Mouse (Mus musculus) cerebral cortex, adult 2 months (tissue): ENCODE measurements around the gene Lipo2.

Source experiments
- WGBS: fragments of 180-500 bp; shearing (Covaris S2); methylation state at CpG from one replicate; pipeline ENCODE4 v1.1.7; 2018; 5-methylcytosine and 5-hydroxymethylcytosine counted together

Gene Lipo2

DNA sequence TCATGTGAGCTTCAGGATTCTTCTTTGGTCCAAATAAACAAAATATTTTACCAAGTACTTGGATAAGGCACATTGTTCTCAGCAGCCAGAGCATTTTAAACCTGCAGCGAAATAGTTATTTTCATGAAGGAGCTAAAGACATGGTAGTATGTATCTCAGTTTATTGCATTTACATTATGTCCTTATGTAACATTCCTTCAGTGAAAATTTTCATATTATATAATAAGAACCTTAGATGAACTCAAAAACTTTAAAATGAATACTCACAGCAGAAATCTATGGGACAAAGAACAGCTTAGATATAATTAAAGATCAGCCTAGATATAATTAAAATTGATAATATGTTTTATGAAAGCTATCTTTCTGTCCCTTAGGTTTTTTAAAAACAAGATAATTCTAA is at the start of gene Lipo2:
Gene Lipo2, minus strand, starts transcription at position 101 of the 400 bp plus-strand sequence.
- 65% methylated on average over 1 of the region's 1 CpGs for WGBS

DNA sequence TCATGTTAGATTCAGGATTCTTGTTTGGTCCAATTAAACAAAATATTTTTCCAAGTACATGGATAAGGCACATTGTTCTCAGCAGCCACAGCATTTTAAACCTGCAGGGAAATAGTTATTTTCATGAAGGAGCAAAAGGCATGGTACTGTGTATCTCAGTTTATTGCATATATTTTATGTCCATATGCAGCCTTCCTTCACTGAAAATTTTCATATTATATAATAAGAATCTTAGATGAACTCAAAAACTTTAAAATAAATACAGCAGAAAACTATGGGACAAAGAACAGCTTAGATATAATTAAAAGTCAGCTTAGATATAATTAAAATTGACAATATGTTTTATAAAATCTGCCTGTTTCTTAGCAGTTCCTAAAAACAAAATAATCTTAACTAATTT is 36.2 kb upstream of the Lipo2 start, which contains the start of gene Lipo1:
Gene Lipo1, minus strand, starts transcription at position 101 of the 400 bp plus-strand sequence.

DNA sequence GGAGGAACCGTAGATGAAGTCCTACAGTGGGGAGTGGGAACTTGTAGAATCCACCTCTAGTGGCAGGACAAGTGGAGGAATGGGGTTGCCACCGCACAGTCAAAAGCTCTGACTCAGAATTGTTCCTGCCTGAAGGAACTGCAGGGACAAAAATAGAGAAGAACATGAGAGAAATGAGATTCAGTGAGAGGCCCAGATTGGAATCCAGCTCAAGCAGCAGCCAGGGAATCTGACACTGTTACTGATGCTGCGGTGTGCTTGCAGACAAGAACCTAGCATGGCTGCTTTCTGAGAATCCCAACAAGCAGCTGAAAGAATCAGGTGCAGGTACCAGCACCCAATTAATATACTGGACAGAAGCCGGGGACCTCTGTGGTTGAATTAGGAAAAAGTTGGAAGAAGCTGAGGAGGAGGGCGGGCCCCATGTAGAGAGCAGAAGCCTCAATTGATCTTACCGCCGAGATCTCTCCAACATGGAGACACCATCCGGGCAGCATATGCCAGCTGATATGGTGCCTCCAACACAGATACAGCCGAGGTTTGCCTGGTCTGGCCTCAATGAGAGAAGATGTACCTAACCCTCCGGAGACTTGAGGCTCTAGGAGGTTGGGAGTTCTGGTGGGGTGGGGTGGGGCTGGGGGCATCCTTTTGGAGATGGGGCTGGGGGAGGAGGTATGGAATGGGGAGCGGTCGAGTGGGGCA is 35.6 kb upstream of the Lipo2 start:
- WGBS: 76% methylated on average over 12 of the region's 12 CpGs

DNA sequence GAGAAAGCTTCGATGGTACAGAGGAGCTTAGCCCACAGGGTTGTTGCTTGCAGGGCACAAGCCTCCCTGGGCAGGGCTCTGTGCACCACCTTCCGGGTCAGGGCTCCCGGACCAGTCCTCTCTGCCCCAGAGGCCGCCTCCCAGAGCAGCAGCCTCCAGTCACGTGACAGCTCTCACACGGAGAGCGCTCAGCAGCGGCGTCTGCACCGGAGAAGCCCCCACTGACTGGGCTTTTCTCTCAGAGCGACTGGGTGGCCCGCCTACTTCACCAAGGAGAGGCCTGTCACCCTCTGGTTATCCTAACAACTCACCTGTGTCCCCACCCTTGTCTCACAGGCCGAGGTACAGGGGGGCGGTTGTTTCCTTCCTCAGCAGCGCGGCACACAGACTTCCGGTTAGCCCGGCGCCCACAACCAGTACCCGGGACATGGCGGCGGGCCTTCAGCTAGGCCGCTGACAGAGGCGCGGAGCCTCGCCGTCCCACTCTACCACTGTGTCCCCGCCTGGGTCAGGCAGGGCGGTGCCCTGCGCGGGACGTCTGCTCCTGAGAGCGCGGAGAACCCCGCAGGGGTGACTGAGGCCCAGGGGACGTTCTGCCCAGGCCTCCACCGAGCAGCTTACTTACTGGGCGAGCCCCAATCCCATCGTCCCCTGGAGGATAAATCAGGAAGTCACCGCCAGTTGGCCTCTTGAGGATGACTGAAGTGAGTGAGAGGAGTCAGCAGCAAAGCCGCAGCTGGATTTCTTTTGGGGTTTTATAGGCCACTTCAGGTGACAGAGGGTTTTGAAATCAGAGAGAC is 10.3 kb upstream of the Lipo2 start, which contains the start of gene Lipo3:
Gene Lipo3, minus strand, starts transcription at position 665 of the 800 bp plus-strand sequence.
- 38% methylated on average over 12 of the region's 41 CpGs for WGBS
